ENCODE assay signal across 12 mouse cellular contexts in genomic region chr7:34616275-34616674, GRCm38 (mm10). TPM values are rescaled to one million over a fixed set of nuclear protein-coding genes. Genes with fewer than 3 reads are reported as not detected.
A peak's percentile ranks its signal among the peaks of the same experiment; 100 is the strongest.
DNase-seq lines count a peak whose midpoint lies in the region; TF ChIP-seq lines count a peak whose summit lies in the region.
"Had no signal": no experiment of that assay in that cellular context is flagged by ENCODE, and none has a peak within 500 bp of the region (broad histone marks: within the 10 kb centered on the region; RNA-seq: fewer than 3 reads in every experiment).

No protein-coding gene starts in this region.

- peak; percentile 75 for TF ChIP-seq CTCF in kidney, adult 2 months (conservative IDR thresholded peaks at IDR 0.05; ENCODE audit: insufficient read depth, insufficient read length, low read depth, low read length)
- no peak for TF ChIP-seq CTCF in cerebellum, adult 2 months (IDR thresholded peaks at IDR 0.05; ENCODE audit: borderline replicate concordance, insufficient read depth, low read depth, low read length)

- H3K4me3 ChIP-seq in kidney, adult 2 months (ENCODE audit: insufficient read depth, low read depth, low read length), result no peak overlapping the region
- no peak overlapping the region for H3K4me3 ChIP-seq in cerebellum, adult 2 months (replicated peaks; ENCODE audit: insufficient read depth, low read depth, low read length)
- H3K4me3 ChIP-seq: liver, embryonic 12.5 days; megakaryocyte, embryonic 14.5 days had no signal

- H3K36me3 ChIP-seq in kidney, adult 2 months (ENCODE audit: control insufficient read depth, insufficient read depth, low read length), result no peaks in the 10 kb centered on the region
- H3K36me3 ChIP-seq: liver, embryonic 12.5 days had no signal

- 88% methylated on average over 2 of the region's 2 CpGs for WGBS in kidney, adult 2 months
- WGBS in cerebellum, adult 2 months, result 90% methylated on average over 2 of the region's 2 CpGs

- TF ChIP-seq POLR2A in kidney, adult 2 months (IDR thresholded peaks at IDR 0.05; ENCODE audit: low read depth, low read length), result no peak
- TF ChIP-seq POLR2A in cerebellum, adult 2 months (IDR thresholded peaks at IDR 0.05; ENCODE audit: borderline replicate concordance, insufficient read depth, low read length), result no peak

- no peaks in the 10 kb centered on the region for H3K4me1 ChIP-seq in kidney, adult 2 months (ENCODE audit: control insufficient read depth, insufficient read depth, low read length)
- H3K4me1 ChIP-seq in cerebellum, adult 2 months (ENCODE audit: control insufficient read depth, insufficient read depth, low read length), result no peaks in the 10 kb centered on the region
- H3K4me1 ChIP-seq: liver, embryonic 12.5 days; megakaryocyte, embryonic 14.5 days had no signal

- no peak overlapping the region for H3K27ac ChIP-seq in kidney, adult 2 months (ENCODE audit: insufficient read depth, low read depth, low read length)
- H3K27ac ChIP-seq in cerebellum, adult 2 months (ENCODE audit: insufficient read depth, low read length), result no peak overlapping the region
- H3K27ac ChIP-seq: liver, embryonic 12.5 days had no signal

- no peaks in the 10 kb centered on the region; the same call in 1 of the 2 replicates for H3K27me3 ChIP-seq in kidney, adult 2 months (replicated peaks; ENCODE audit: control insufficient read depth, insufficient read depth, low read length)
- no peaks in the 10 kb centered on the region for H3K27me3 ChIP-seq in cerebellum, adult 2 months (ENCODE audit: control insufficient read depth, insufficient read depth, low read length)
- H3K27me3 ChIP-seq: liver, embryonic 12.5 days; megakaryocyte, embryonic 14.5 days had no signal

- peak; percentile 38 for DNase-seq in kidney, adult 2 months
- no peak for DNase-seq in kidney, postnatal 10 days
- DNase-seq in 3T3-L1 (ENCODE audit: low read depth, low spot score) (peak; percentile 48), A20 (ENCODE audit: low read depth, low spot score) (peak; percentile 21)
- DNase-seq in induced T-regulatory cell, adult 2 months (ENCODE audit: low read depth), result peak; percentile 4
- DNase-seq in cerebellum, postnatal 10 days, result no peak
- no peak for DNase-seq in cerebellum, adult 2 months
- DNase-seq: heart, adult 11 months; heart, postnatal 4 days; spleen, adult 18-20 months had no signal

RNA-seq across cellular contexts. Expression of gene Kctd15, which starts 40.3 kb away (rescaled TPM):
- 18.3 and 19.8 TPM in 2 replicates for polyA plus RNA-seq in kidney, adult 2 months (2012; rRNA removed)
- 16.5 and 17.5 TPM in 2 replicates for polyA plus RNA-seq in cerebellum, adult 2 months (2012; rRNA removed)

Comparison
In these comparisons a context has a peak if more than half of its experiments do, and no peak if none do; other contexts are left out.
1. DNase-seq: peak in kidney, adult 2 months (single experiment), 3T3-L1 (single experiment), A20 (single experiment) and induced T-regulatory cell, adult 2 months (single experiment); none in kidney, postnatal 10 days (single experiment), cerebellum, postnatal 10 days (0 of 2) and cerebellum, adult 2 months (0 of 2).